Mouse (Mus musculus) hindbrain, postnatal 0 days (tissue): ENCODE results near the gene Pde4b. TPM values are rescaled to one million over a fixed set of nuclear protein-coding genes. Genes with fewer than 3 reads are reported as not detected.
"Not testable (repeated sequence)": the region's sequence is repeated elsewhere in the genome, so short reads cannot be mapped to it uniquely, and the experiment has no call there.

Experiments
- ATAC-seq: fragments of 200-750 bp; cut with Nextera tagmentation; 2 replicates; pipeline ENCODE4 v1.8.0; 2017; ENCODE audit warnings: mild to moderate bottlenecking, moderate TSS enrichment, moderate library complexity
- DNase-seq: peaks from one replicate; pipeline ENCODE4 v3.0.0-alpha.2; 2015; ENCODE audit warnings: low spot score
- H3K27ac ChIP-seq: fragments of 300-500 bp; sonication (generic); 2 replicates; pipeline ENCODE4 v1.5.1; 2014; ENCODE audit warnings: mild to moderate bottlenecking
- H3K27me3 ChIP-seq: fragments of 300-500 bp; sonication (generic); 2 replicates; pipeline ENCODE4 v1.6.1; 2014; ENCODE audit warnings: low read length, mixed read lengths; ENCODE audit not compliant: insufficient read depth
- H3K36me3 ChIP-seq: fragments of 300-500 bp; sonication (generic); 2 replicates; pipeline ENCODE4 v1.6.1; 2014; ENCODE audit warnings: low read length, mixed read lengths; ENCODE audit not compliant: insufficient read depth
- H3K4me1 ChIP-seq: fragments of 300-500 bp; sonication (generic); 2 replicates; pipeline ENCODE4 v1.6.1; 2014; ENCODE audit warnings: antibody characterized with exemption, low read length, mixed read lengths; ENCODE audit not compliant: insufficient read depth
- H3K4me2 ChIP-seq: fragments of 300-500 bp; sonication (generic); 2 replicates; pipeline ENCODE4 v1.6.1; 2014; ENCODE audit warnings: low read depth, mild to moderate bottlenecking, low read length, moderate library complexity, mixed read lengths
- H3K4me3 ChIP-seq: fragments of 300-500 bp; sonication (generic); 2 replicates; pipeline ENCODE4 v1.5.1; 2014; ENCODE audit warnings: low read length
- H3K9ac ChIP-seq: fragments of 300-500 bp; sonication (generic); replicated peaks from 2 replicates; pipeline ENCODE4 v1.6.1; 2014; ENCODE audit warnings: mild to moderate bottlenecking, low read length, moderate library complexity, mixed read lengths
- H3K9me3 ChIP-seq: fragments of 300-500 bp; sonication (generic); 2 replicates; pipeline ENCODE4 v1.6.1; 2016; ENCODE audit warnings: low read length, mixed read lengths
- CTCF ChIP-seq: IDR thresholded peaks from 2 replicates; pipeline ENCODE4 v1.5.1; 2016; ENCODE audit warnings: antibody characterized with exemption, control low read depth, low read depth
- WGBS: fragments of 180-500 bp; shearing (Covaris S2); extraction: QIAGEN DNeasy Blood & Tissue Kit; methylation state at CpG from one replicate; pipeline ENCODE4 v1.1.7; 2014; 5-methylcytosine and 5-hydroxymethylcytosine counted together
- polyA plus RNA-seq: library from polyadenylated mRNA; unstranded; fragments of >200 nt; fragmentation: Nextera tagmentation; extraction: Ambion mirVana; gene quantifications from 2 replicates; pipeline ENCODE4 v1.2.1, GENCODE M21; 2015
- total RNA-seq: library from RNA; depleted of rRNA; stranded (reverse); fragments of >200 nt; gene quantifications from 2 replicates; pipeline ENCODE4 v1.2.3, GENCODE M21; 2014

The Pde4b gene
- total and polyA plus RNA-seq, 2 experiments from 2014 or later, result 46.8 to 62.5 TPM

GRCm38 (mm10) chr4:102492911-102493310 lies 405.6 kb downstream of the Pde4b start:
- WGBS, result 34% methylated on average over 5 of the region's 5 CpGs
- Histone ChIP-seq H3K4me2 (no peak overlapping the region), H3K4me1 (no peaks in the 10 kb centered on the region), H3K4me3 (no peak overlapping the region), H3K27me3 (no peaks in the 10 kb centered on the region), H3K9me3 (no peaks in the 10 kb centered on the region), H3K36me3 (no peaks in the 10 kb centered on the region), H3K27ac (no peak overlapping the region), H3K9ac (no peak overlapping the region)
- no peak for TF ChIP-seq CTCF
- ATAC-seq, result 0 out of 2 replicates have a peak, but pooled peaks have one; percentile 5
- DNase-seq, result no peak

- no peaks in the 10 kb centered on the region for H3K4me1 ChIP-seq
- no peak overlapping the region for H3K9ac ChIP-seq
- H3K4me3 ChIP-seq, result no peak overlapping the region
- H3K36me3 ChIP-seq, result no peaks in the 10 kb centered on the region
- no peaks in the 10 kb centered on the region for H3K9me3 ChIP-seq
- peak; percentile 88 for DNase-seq
- peak; percentile 60; the same call in 1 of the 2 replicates for ATAC-seq
- no peaks in the 10 kb centered on the region for H3K27me3 ChIP-seq
- H3K27ac ChIP-seq, result no peak overlapping the region
- 48% methylated on average over 4 of the region's 4 CpGs for WGBS
- H3K4me2 ChIP-seq, result no peak overlapping the region
- peak; percentile 93 for TF ChIP-seq CTCF
Measured at GRCm38 (mm10) chr4:102493342-102494128, 406.2 kb downstream of the Pde4b start.

- H3K9ac ChIP-seq, H3K4me1 ChIP-seq, H3K4me3 ChIP-seq, H3K4me2 ChIP-seq, H3K36me3 ChIP-seq, H3K9me3 ChIP-seq, DNase-seq, H3K27ac ChIP-seq, H3K27me3 ChIP-seq: not testable (repeated sequence)
- 98% methylated on average over 10 of the region's 10 CpGs for WGBS
- ATAC-seq, result peak; percentile 66
Measured at GRCm38 (mm10) chr4:102494203-102494602, 406.9 kb downstream of the Pde4b start.

GRCm38 (mm10) chr4:102495001-102495400 lies 407.7 kb downstream of the Pde4b start:
- 69% methylated on average over 5 of the region's 5 CpGs for WGBS
- Histone ChIP-seq H3K4me2 (no peak overlapping the region), H3K27me3 (no peaks in the 10 kb centered on the region), H3K4me3 (no peak overlapping the region), H3K9ac (no peak overlapping the region), H3K36me3 (no peaks in the 10 kb centered on the region), H3K9me3 (no peaks in the 10 kb centered on the region), H3K27ac (no peak overlapping the region), H3K4me1 (no peaks in the 10 kb centered on the region)
- TF ChIP-seq CTCF, result no peak
- ATAC-seq (no peak), DNase-seq (no peak)

- no peak overlapping the region for H3K4me3 ChIP-seq
- H3K9me3 ChIP-seq, result no peaks in the 10 kb centered on the region
- WGBS, result 58% methylated on average over 5 of the region's 5 CpGs
- H3K4me2 ChIP-seq, result no peak overlapping the region
- no peak for ATAC-seq
- no peaks in the 10 kb centered on the region for H3K36me3 ChIP-seq
- no peak overlapping the region for H3K9ac ChIP-seq
- DNase-seq, result no peak
- no peak overlapping the region for H3K27ac ChIP-seq
- TF ChIP-seq CTCF, result no peak
- H3K4me1 ChIP-seq, result no peaks in the 10 kb centered on the region
- no peaks in the 10 kb centered on the region for H3K27me3 ChIP-seq
Measured at GRCm38 (mm10) chr4:102495474-102495873, 408.1 kb downstream of the Pde4b start.

- peak; percentile 37 for DNase-seq
- no peak overlapping the region for H3K4me3 ChIP-seq
- no peak overlapping the region for H3K27ac ChIP-seq
- no peak overlapping the region for H3K9ac ChIP-seq
- no peaks in the 10 kb centered on the region for H3K27me3 ChIP-seq
- no peak for TF ChIP-seq CTCF
- H3K9me3 ChIP-seq, result no peaks in the 10 kb centered on the region
- WGBS, result 78% methylated on average over 20 of the region's 20 CpGs
- no peak for ATAC-seq
- no peak overlapping the region for H3K4me2 ChIP-seq
- H3K36me3 ChIP-seq, result no peaks in the 10 kb centered on the region
- no peaks in the 10 kb centered on the region for H3K4me1 ChIP-seq
Measured at GRCm38 (mm10) chr4:102496269-102497177, 409.2 kb downstream of the Pde4b start.
